Mouse (Mus musculus) lung, embryonic 14.5 days (tissue): Measurements from ENCODE around the gene Fam196b. TPM values are rescaled to one million over a fixed set of nuclear protein-coding genes. Genes with fewer than 3 reads are reported as not detected.

Experiments
- ATAC-seq: fragments of 200-750 bp; cut with Nextera tagmentation; 2 replicates; pipeline ENCODE4 v1.8.0; 2017; ENCODE audit warnings: mild to moderate bottlenecking, moderate TSS enrichment, moderate library complexity; ENCODE audit not compliant: insufficient read depth
- DNase-seq: peaks from one replicate; pipeline ENCODE4 v3.0.0-alpha.2; 2015
- H3K27ac ChIP-seq: fragments of 300-500 bp; sonication (generic); 2 replicates; pipeline ENCODE4 v1.5.1; 2014; ENCODE audit warnings: low read depth, mild to moderate bottlenecking, moderate library complexity
- H3K27me3 ChIP-seq: fragments of 300-500 bp; sonication (generic); 2 replicates; pipeline ENCODE4 v1.6.1; 2014; ENCODE audit warnings: low read length, control low read depth; ENCODE audit not compliant: insufficient read depth
- H3K36me3 ChIP-seq: fragments of 300-500 bp; sonication (generic); 2 replicates; pipeline ENCODE4 v1.6.1; 2014; ENCODE audit warnings: control low read depth; ENCODE audit not compliant: insufficient read depth
- H3K4me1 ChIP-seq: fragments of 300-500 bp; sonication (generic); 2 replicates; pipeline ENCODE4 v1.6.1; 2014; ENCODE audit warnings: antibody characterized with exemption, control low read depth; ENCODE audit not compliant: insufficient read depth
- H3K4me2 ChIP-seq: fragments of 300-500 bp; sonication (generic); 2 replicates; pipeline ENCODE4 v1.6.1; 2014; ENCODE audit warnings: mild to moderate bottlenecking
- H3K4me3 ChIP-seq: fragments of 300-500 bp; sonication (generic); 2 replicates; pipeline ENCODE4 v1.5.1; 2014; ENCODE audit warnings: low read depth, low read length
- H3K9ac ChIP-seq: fragments of 300-500 bp; sonication (generic); 2 replicates; pipeline ENCODE4 v1.6.1; 2014
- H3K9me3 ChIP-seq: fragments of 300-500 bp; sonication (generic); 2 replicates; pipeline ENCODE4 v1.6.1; 2016; ENCODE audit warnings: low read depth, low read length, control low read depth
- CTCF ChIP-seq: IDR thresholded peaks from 2 replicates; pipeline ENCODE4 v1.5.1; 2016; ENCODE audit warnings: antibody characterized with exemption, low read depth
- WGBS: fragments of 180-500 bp; shearing (Covaris S2); extraction: QIAGEN DNeasy Blood & Tissue Kit; methylation state at CpG from one replicate; pipeline ENCODE4 v1.1.7; 2014; 5-methylcytosine and 5-hydroxymethylcytosine counted together
- polyA plus RNA-seq: library from polyadenylated mRNA; unstranded; fragments of >200 nt; fragmentation: Nextera tagmentation; extraction: Ambion mirVana; gene quantifications from 2 replicates; pipeline ENCODE4 v1.2.1, GENCODE M21; 2014

Fam196b gene
- polyA plus RNA-seq, 1 experiment from 2014 or later: not detected

- Histone ChIP-seq H3K9ac (no peak overlapping the region), H3K9me3 (no peaks in the 10 kb centered on the region), H3K27me3 (no peaks in the 10 kb centered on the region), H3K4me1 (no peaks in the 10 kb centered on the region), H3K27ac (no peak overlapping the region), H3K36me3 (no peaks in the 10 kb centered on the region), H3K4me2 (no peak overlapping the region), H3K4me3 (no peak overlapping the region)
- 50% methylated on average over 4 of the region's 4 CpGs for WGBS
- TF ChIP-seq CTCF: no peak
- ATAC-seq (no peak), DNase-seq (no peak)
These were observed 24.4 kb upstream of the Fam196b start for GRCm38 (mm10) chr11:34290265-34290664.

- no peak for DNase-seq
- Histone ChIP-seq H3K36me3 (no peaks in the 10 kb centered on the region), H3K4me2 (no peak overlapping the region), H3K4me1 (no peaks in the 10 kb centered on the region), H3K9me3 (no peaks in the 10 kb centered on the region), H3K27ac (no peak overlapping the region), H3K4me3 (no peak overlapping the region), H3K27me3 (no peaks in the 10 kb centered on the region), H3K9ac (no peak overlapping the region)
- 40% methylated on average over 2 of the region's 2 CpGs for WGBS
- ATAC-seq: no peak
- TF ChIP-seq CTCF: no peak
These were observed 23.9 kb upstream of the Fam196b start for GRCm38 (mm10) chr11:34290708-34291107.

- DNase-seq (no peak), ATAC-seq (no peak)
- no peak overlapping the region for H3K27ac ChIP-seq
- WGBS: 66% methylated on average over 3 of the region's 3 CpGs
- H3K9me3 ChIP-seq: no peaks in the 10 kb centered on the region
- H3K27me3 ChIP-seq: no peaks in the 10 kb centered on the region
- no peaks in the 10 kb centered on the region for H3K36me3 ChIP-seq
- H3K4me3 ChIP-seq: no peak overlapping the region
- no peak overlapping the region for H3K4me2 ChIP-seq
- no peaks in the 10 kb centered on the region for H3K4me1 ChIP-seq
- H3K9ac ChIP-seq: no peak overlapping the region
- TF ChIP-seq CTCF: no peak
These were observed 23.3 kb upstream of the Fam196b start for GRCm38 (mm10) chr11:34291304-34291703.

- H3K36me3 ChIP-seq: no peaks in the 10 kb centered on the region
- no peaks in the 10 kb centered on the region for H3K27me3 ChIP-seq
- no peak overlapping the region for H3K27ac ChIP-seq
- H3K4me3 ChIP-seq: no peak overlapping the region
- H3K4me2 ChIP-seq: no peak overlapping the region
- ATAC-seq (no peak), DNase-seq (no peak)
- no peaks in the 10 kb centered on the region for H3K9me3 ChIP-seq
- WGBS: 75% methylated on average over 5 of the region's 5 CpGs
- H3K9ac ChIP-seq: no peak overlapping the region
- no peaks in the 10 kb centered on the region for H3K4me1 ChIP-seq
- no peak for TF ChIP-seq CTCF
These were observed 16.8 kb upstream of the Fam196b start for GRCm38 (mm10) chr11:34297698-34298378.

- H3K4me3 ChIP-seq: no peak overlapping the region
- ATAC-seq (no peak), DNase-seq (no peak)
- no peaks in the 10 kb centered on the region for H3K27me3 ChIP-seq
- no peak overlapping the region for H3K4me2 ChIP-seq
- no peaks in the 10 kb centered on the region for H3K9me3 ChIP-seq
- H3K36me3 ChIP-seq: no peaks in the 10 kb centered on the region
- H3K4me1 ChIP-seq: no peaks in the 10 kb centered on the region
- 81% methylated on average over 1 of the region's 1 CpGs for WGBS
- no peak for TF ChIP-seq CTCF
- no peak overlapping the region for H3K27ac ChIP-seq
- no peak overlapping the region for H3K9ac ChIP-seq
These were observed 15.1 kb upstream of the Fam196b start for GRCm38 (mm10) chr11:34299550-34299949.

GRCm38 (mm10) chr11:34300064-34300463 lies 14.6 kb upstream of the Fam196b start:
- Histone ChIP-seq H3K36me3 (no peaks in the 10 kb centered on the region), H3K9me3 (no peaks in the 10 kb centered on the region), H3K4me3 (no peak overlapping the region), H3K27ac (no peak overlapping the region), H3K4me1 (no peaks in the 10 kb centered on the region), H3K27me3 (no peaks in the 10 kb centered on the region), H3K4me2 (no peak overlapping the region), H3K9ac (no peak overlapping the region)
- WGBS: 85% methylated on average over 7 of the region's 7 CpGs
- no peak for ATAC-seq
- TF ChIP-seq CTCF: no peak
- DNase-seq: no peak

GRCm38 (mm10) chr11:34306231-34306630 lies 8.4 kb upstream of the Fam196b start:
- 55% methylated on average over 3 of the region's 3 CpGs for WGBS
- H3K9ac ChIP-seq: no peak overlapping the region

More at GRCm38 (mm10) chr11:34306231-34306630, 8.4 kb upstream of the Fam196b start:
- no peaks in the 10 kb centered on the region for H3K9me3 ChIP-seq
- ATAC-seq: no peak
- no peak overlapping the region for H3K27ac ChIP-seq
- H3K4me3 ChIP-seq: no peak overlapping the region
- DNase-seq: no peak
- TF ChIP-seq CTCF: no peak
- no peaks in the 10 kb centered on the region for H3K4me1 ChIP-seq
- no peaks in the 10 kb centered on the region for H3K36me3 ChIP-seq
- no peaks in the 10 kb centered on the region for H3K27me3 ChIP-seq
- H3K4me2 ChIP-seq: no peak overlapping the region
